Mouse (Mus musculus) erythroblast, adult 5-6 weeks (primary cell): Measurements from ENCODE around the gene Ints5. TPM values are rescaled to one million over a fixed set of nuclear protein-coding genes. Genes with fewer than 3 reads are reported as not detected.

Experiments
- ATAC-seq: replicated peaks from 2 replicates; pipeline ENCODE4 v1.8.0; 2016; ENCODE audit warnings: moderate number of reproducible peaks, mild to moderate bottlenecking, moderate TSS enrichment, inconsistent platforms; ENCODE audit not compliant: poor library complexity, low FRiP score, severe bottlenecking
- total RNA-seq, 2 experiments: library from RNA; stranded (forward) in 1 of 2; stranded (reverse) in 1 of 2; fragments of 150-400 nt in 1 of 2; fragments of 200-764, 138-1000 nt in 1 of 2; gene quantifications; 2 replicates each; pipeline versions ENCODE4 v1.2.3 to v1.2.4; 2015 to 2017; ENCODE audit warnings: low replicate concordance in 2 of 2

Gene Ints5
- total RNA-seq, 2 experiments from 2014 or later: 2.3 to 4.7 TPM

DNA sequence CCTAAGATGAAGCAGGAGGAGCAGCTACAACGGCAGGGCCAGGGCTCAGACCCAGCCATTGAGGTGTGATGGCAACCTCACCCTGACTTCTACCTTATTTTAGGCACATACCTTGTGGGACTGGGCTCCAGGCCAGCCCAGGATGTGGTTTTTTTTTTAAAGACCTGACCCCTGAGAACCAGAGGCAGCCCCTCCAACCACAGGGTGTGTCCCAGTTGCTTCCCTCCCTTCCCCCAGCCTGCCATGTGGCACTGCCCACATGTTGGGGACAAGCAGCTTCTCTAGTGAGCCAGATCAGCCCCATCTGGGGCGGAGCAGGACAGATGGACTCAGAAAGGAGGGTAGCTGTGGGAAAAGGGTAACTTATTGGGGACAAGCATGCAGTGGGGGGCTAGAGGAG lies 34.0 kb downstream of the Ints5 start:
- ATAC-seq: no peak

DNA sequence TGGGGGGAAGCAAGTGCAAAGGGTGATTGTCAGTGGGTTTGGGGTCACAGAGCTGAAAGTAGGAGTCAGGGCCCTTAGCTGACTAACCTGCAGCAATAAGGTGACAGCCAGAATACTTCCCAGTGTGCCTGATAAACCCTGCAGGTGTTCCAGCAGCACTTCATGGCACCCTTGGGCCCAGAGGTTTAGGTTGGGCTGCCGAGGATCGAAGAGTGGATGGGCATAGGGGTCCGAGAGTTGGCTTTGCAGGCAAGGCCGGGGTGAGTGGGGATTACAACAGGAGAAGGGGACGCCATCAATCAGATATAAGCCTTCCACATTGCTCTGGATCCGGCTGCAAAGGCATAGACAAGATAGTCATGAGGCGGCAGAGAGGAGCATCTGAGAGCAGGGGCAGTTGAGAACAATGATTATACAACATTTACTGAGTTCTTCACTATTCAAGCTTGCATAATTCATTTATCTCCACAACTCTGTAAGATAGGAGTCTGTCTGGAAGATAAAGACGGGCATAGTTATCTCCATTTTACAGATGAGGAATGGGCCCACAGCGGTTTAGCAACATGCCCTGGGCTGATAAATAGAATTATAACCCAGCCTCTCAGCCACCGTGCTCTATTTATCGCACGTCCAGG lies 35.2 kb downstream of the Ints5 start:
- ATAC-seq: no peak

- ATAC-seq: no peak; the same call in 1 of the 2 replicates
Measured at GRCm38 (mm10) chr19:8928689-8929223, 36.0 kb downstream of the Ints5 start.

DNA sequence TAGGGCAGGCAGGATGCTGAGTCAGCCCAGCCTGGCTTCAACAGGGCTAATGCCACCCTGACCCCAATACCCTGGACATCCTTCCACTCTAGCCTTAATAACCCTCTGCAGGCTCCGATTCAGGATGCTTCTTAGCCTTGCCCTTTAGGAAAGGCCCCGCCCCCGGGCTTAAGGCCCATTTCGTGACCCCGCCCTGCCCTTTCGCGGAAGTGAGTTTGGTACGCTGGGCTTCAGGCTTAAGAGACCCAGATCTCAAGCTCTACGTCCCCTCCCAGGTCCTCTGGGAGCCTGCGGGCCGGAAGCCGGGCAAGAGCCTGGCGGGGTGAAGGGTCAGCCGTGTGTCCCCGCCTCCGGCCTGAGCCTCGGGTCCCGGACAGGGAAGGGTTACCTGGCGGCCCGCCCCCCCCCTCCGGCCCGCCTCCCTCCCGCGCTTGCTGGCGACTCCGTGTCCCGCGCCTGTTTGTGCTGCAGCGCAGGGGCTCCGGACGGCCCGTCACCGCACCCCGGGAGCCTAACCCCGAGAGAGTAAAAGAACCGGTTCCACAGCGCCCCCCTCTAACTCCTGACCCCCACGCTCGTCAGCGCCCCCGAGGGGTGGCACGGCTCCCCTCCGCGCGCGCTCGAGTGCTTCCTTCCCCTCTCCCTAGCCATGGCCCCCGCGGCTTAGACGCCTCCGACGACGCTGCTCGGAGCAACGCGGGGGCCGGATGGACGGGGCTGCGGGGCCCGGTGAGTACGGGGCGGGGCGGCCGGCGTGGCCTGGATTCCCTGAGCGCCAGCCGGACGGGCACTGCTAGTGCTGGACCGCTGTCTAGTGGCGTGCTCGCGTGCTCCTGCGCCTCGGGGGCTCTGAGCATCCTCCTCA lies 36.7 kb downstream of the Ints5 start, which contains the start of the genes Rom1 and Eml3:
Rom1 (minus strand) TSS at position 133 of the 865 bp plus-strand sequence.
Eml3 (plus strand) TSS at position 329 of the 865 bp plus-strand sequence.
- ATAC-seq: peak; percentile 84

DNA sequence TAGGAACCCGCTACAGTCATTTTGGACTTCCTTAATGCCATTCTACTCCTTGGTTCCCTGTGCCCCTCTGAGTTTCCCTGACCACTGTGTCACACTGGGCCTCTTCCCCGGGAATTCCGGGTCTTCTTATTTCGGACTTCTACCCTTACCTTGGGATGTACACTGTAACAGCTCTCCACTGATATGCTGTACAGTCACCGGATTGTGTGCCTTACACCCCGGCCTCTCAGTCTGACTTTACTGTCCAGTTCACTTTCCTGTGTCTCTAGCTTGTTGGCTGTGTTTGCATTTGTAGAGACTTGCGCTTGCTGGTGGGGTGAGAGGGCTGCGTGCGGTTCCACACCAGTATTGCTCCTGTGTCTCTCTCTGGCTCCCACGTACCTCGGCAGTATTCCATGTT lies 37.3 kb downstream of the Ints5 start:
- ATAC-seq: no peak

DNA sequence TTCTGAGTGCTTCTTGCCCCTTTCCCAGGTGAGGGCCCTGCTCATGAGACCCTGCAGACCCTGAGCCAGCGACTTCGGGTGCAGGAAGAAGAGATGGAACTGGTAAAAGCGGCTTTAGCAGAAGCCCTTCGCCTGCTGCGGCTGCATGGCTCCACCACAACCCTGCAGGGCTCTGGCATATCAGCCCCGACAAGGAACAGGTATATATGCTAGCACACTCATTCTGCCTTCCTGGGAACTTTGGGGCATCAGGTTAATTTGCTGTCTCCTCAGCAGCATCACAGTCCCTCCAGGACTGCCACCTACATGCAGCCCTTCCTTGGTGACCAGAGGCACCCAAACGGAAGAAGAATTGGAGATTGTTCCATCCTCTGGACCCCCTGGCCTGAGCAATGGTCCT lies 38.0 kb downstream of the Ints5 start:
- ATAC-seq: no peak

GRCm38 (mm10) chr19:8936736-8937135 lies 43.9 kb downstream of the Ints5 start:
- ATAC-seq: no peak

GRCm38 (mm10) chr19:8940526-8941133 lies 47.8 kb downstream of the Ints5 start:
- no peak for ATAC-seq

GRCm38 (mm10) chr19:8941136-8941514 lies 48.3 kb downstream of the Ints5 start:
- ATAC-seq: no peak; the same call in 1 of the 2 replicates

DNA sequence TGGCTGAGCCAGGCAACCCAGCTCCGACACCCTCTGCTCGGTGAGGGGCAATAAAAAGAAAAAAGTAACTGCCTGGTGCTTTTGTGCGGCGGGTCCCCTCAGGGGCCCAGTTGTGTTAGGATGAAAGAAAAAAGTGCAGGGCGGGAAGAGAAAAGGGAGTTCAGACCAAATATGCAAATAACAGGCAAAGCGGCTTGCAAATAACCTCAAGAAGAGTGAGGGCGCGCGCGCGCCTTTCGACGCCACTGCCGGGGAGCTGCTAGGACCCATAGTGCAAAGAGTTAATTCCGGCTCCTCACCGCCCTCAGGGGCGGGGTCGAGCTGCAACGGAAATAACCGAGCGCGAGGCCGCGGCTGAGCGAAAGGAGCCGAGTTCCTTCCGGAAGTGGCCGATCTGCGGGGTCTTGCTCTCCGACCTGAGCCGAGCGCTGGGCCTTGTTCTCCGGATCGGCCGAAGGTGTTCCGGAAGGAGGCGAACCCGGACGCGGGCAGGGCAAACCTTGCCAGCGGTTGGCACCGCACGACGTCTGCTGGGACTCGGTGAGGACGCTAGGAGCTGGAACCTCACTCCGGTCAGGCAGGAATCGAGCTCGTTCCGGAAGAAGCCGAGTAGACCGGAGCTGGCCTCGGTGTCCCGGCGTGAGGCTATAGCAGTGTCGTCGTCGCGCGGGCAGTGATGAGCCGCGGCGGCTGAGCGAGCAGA lies 48.9 kb downstream of the Ints5 start, which contains the start of gene Mta2:
Mta2 (plus strand) TSS at position 361 of the 703 bp plus-strand sequence.
- peak; percentile 86 for ATAC-seq

DNA sequence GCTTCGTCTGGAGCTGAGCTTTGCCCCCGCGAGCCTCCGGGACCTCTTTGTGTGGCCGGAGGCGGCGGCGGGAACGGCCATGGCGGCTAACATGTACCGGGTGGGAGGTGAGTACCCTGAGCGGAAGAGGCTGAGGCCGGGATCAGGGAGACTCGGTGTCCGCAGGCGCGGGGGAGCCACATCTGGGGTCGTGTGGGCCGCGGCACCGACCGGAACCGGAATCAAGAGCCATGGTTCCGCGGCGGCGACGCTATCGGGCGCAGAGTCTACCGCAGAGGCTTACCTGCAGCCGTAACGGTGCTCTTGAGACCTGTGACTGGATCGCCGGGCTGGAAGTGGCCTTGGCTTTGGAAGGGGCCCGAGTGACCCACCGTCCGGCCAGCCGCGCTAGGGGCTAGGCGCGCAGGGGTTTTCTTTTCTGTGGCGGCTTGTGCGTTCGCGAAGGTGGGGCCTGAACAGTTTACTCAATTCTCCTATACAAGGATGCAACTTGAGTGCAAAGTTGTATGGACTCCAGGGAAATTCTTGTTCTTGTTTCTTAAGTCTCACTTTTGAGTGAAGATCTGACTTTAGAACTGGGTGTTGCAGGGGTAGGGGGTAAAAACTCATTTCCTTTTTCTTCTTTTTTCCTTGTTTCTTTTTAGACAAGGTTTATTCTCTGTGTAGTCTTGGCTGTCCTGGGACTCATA lies 49.6 kb downstream of the Ints5 start:
- ATAC-seq: peak; percentile 24

DNA sequence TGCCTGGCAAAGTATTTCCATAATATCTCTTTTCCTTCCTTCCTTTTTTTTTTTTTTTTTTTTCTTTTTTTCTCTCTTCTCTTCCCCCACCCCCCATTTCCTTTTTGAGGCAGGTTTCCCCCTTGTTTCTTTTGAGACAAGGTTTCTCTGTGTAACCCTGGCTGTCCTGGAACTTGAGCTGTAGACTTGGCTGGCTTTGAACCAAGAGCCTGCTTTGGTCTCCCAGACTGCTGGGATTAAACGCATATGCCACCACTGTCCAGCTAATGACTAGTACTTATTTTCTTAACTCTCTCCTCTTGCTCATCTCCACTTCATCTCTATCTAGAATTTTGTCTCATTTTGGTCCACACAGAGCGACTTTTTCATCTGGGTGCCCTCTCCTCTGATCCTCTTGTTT lies 50.2 kb downstream of the Ints5 start:
- ATAC-seq: no peak

GRCm38 (mm10) chr19:8944062-8944461 lies 51.3 kb downstream of the Ints5 start:
- ATAC-seq: no peak

- no peak for ATAC-seq
Measured at GRCm38 (mm10) chr19:8944750-8945149, 51.9 kb downstream of the Ints5 start.

GRCm38 (mm10) chr19:8945251-8945650 lies 52.4 kb downstream of the Ints5 start:
- ATAC-seq: no peak

- ATAC-seq: peak; percentile 78
Measured at GRCm38 (mm10) chr19:8946929-8947328, 54.1 kb downstream of the Ints5 start.
